11 mouse cellular contexts compared by ENCODE assay signal in the genomic region with DNA sequence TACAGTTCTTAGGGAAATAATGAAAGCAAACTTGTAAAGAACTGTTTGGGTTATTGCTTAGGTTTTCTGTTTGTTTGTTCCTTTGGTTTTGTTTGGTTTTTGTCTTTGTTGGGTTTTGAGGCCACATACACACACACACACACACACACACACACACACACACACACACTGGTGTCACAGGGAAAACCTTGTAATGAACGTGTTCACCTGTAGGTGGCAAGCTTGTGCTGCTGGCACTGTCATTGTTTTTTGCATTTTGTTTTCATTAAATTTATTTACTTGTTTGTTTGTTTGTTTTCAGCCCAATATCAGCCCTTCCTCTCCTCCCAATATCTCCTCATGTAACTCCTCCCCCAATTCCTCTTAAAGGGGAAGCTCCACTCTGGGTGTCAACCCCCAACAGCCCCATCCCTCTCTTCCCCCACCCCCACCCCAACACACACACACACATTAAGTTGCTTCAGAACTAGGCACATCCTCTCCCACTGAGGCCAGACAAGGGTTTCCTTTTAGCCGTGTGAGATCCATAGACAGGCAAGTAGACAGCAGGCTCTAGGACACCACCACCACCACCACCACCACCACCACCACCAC. TPM values are rescaled to one million over a fixed set of nuclear protein-coding genes. Genes with fewer than 3 reads are reported as not detected.
DNase-seq lines count a peak whose midpoint lies in the region; ATAC-seq lines count a peak whose summit lies in the region.
"Had no signal": no experiment of that assay in that cellular context is flagged by ENCODE, and none has a peak within 500 bp of the region (broad histone marks: within the 10 kb centered on the region; RNA-seq: fewer than 3 reads in every experiment).

No protein-coding gene starts in this region.

- no peak overlapping the region for H3K9ac ChIP-seq in forebrain, embryonic 12.5 days
- H3K9ac ChIP-seq in forebrain, embryonic 16.5 days (replicated peaks; ENCODE audit: low read depth, low read length), result no peak overlapping the region
- no peak overlapping the region for H3K9ac ChIP-seq in midbrain, embryonic 11.5 days (ENCODE audit: low read length)
- H3K9ac ChIP-seq in forebrain, embryonic 14.5 days (ENCODE audit: low read length), result no peak overlapping the region

- H3K27me3 ChIP-seq in forebrain, embryonic 12.5 days, result peaks cover 8% of the 10 kb centered on the region; the same call in 1 of the 2 replicates
- H3K27me3 ChIP-seq in forebrain, embryonic 16.5 days (replicated peaks; ENCODE audit: control insufficient read depth, insufficient read depth, low read length), result no peaks in the 10 kb centered on the region
- no peaks in the 10 kb centered on the region for H3K27me3 ChIP-seq in midbrain, embryonic 11.5 days (ENCODE audit: control insufficient read depth, insufficient read depth, low read length)
- peaks cover 24% of the 10 kb centered on the region for H3K27me3 ChIP-seq in midbrain, embryonic 10.5 days (ENCODE audit: low read depth, poor library complexity, severe bottlenecking)
- no peaks in the 10 kb centered on the region for H3K27me3 ChIP-seq in forebrain, embryonic 14.5 days (replicated peaks; ENCODE audit: control insufficient read depth, insufficient read depth, low read length)
- H3K27me3 ChIP-seq in splenic B cell, adult 2 months (ENCODE audit: control insufficient read depth, insufficient read depth, low read length, poor library complexity, severe bottlenecking), result no peaks in the 10 kb centered on the region

- no peak overlapping the region for H3K4me2 ChIP-seq in forebrain, embryonic 12.5 days
- no peak overlapping the region for H3K4me2 ChIP-seq in forebrain, embryonic 16.5 days (ENCODE audit: low read length)
- no peak overlapping the region for H3K4me2 ChIP-seq in midbrain, embryonic 11.5 days
- no peak overlapping the region for H3K4me2 ChIP-seq in forebrain, embryonic 14.5 days (ENCODE audit: low read length)

- no peaks in the 10 kb centered on the region for H3K4me1 ChIP-seq in forebrain, embryonic 12.5 days
- no peaks in the 10 kb centered on the region for H3K4me1 ChIP-seq in forebrain, embryonic 16.5 days (replicated peaks; ENCODE audit: control insufficient read depth, insufficient read depth, low read length)
- no peaks in the 10 kb centered on the region for H3K4me1 ChIP-seq in midbrain, embryonic 11.5 days (ENCODE audit: control insufficient read depth, insufficient read depth, low read length)
- no peaks in the 10 kb centered on the region for H3K4me1 ChIP-seq in midbrain, embryonic 10.5 days
- no peaks in the 10 kb centered on the region for H3K4me1 ChIP-seq in forebrain, embryonic 14.5 days (ENCODE audit: control insufficient read depth, insufficient read depth, low read length)

- H3K4me3 ChIP-seq in forebrain, embryonic 12.5 days (replicated peaks), result no peak overlapping the region
- H3K4me3 ChIP-seq in forebrain, embryonic 16.5 days (replicated peaks; ENCODE audit: low read length), result no peak overlapping the region
- no peak overlapping the region for H3K4me3 ChIP-seq in midbrain, embryonic 11.5 days (ENCODE audit: low read depth, low read length)
- no peak overlapping the region for H3K4me3 ChIP-seq in midbrain, embryonic 10.5 days
- H3K4me3 ChIP-seq in forebrain, embryonic 14.5 days (ENCODE audit: low read depth, low read length), result no peak overlapping the region

- ATAC-seq in forebrain, embryonic 12.5 days (ENCODE audit: low FRiP score), result peak; percentile 51; the same call in 1 of the 2 replicates
- no peak for ATAC-seq in forebrain, embryonic 16.5 days
- ATAC-seq in midbrain, embryonic 11.5 days (ENCODE audit: low FRiP score), result peak; percentile 70
- peak; percentile 57 for ATAC-seq in forebrain, embryonic 14.5 days
- no peak for ATAC-seq in activated CD4-positive, CD25-positive, alpha-beta regulatory T cell, adult 4 months

- H3K27ac ChIP-seq in forebrain, embryonic 12.5 days, result no peak overlapping the region
- H3K27ac ChIP-seq in forebrain, embryonic 16.5 days (ENCODE audit: low read length), result no peak overlapping the region
- no peak overlapping the region for H3K27ac ChIP-seq in midbrain, embryonic 11.5 days (ENCODE audit: low read depth, low read length)
- no peak overlapping the region for H3K27ac ChIP-seq in midbrain, embryonic 10.5 days (replicated peaks)
- no peak overlapping the region for H3K27ac ChIP-seq in forebrain, embryonic 14.5 days (ENCODE audit: low read depth, low read length)
- H3K27ac ChIP-seq: macrophage had no signal

- H3K9me3 ChIP-seq in forebrain, embryonic 12.5 days, result no peaks in the 10 kb centered on the region
- no peaks in the 10 kb centered on the region for H3K9me3 ChIP-seq in forebrain, embryonic 16.5 days (ENCODE audit: control insufficient read depth, low read length)
- no peaks in the 10 kb centered on the region for H3K9me3 ChIP-seq in midbrain, embryonic 11.5 days (ENCODE audit: control insufficient read depth, low read length)
- no peaks in the 10 kb centered on the region for H3K9me3 ChIP-seq in midbrain, embryonic 10.5 days (replicated peaks)
- H3K9me3 ChIP-seq in forebrain, embryonic 14.5 days (replicated peaks; ENCODE audit: control insufficient read depth, low read length), result no peaks in the 10 kb centered on the region

- DNase-seq in midbrain, embryonic 11.5 days (ENCODE audit: low spot score, missing footprints), result no peak
- DNase-seq in midbrain, embryonic 10.5 days (ENCODE audit: low spot score), result no peak
- peak; percentile 17 for DNase-seq in forebrain, embryonic 14.5 days (ENCODE audit: low spot score)
- peak; percentile 33 for DNase-seq in splenic B cell, adult 2 months (ENCODE audit: low read depth, low spot score)
- DNase-seq in layer of hippocampus, adult 18-20 months (ENCODE audit: low spot score in 2 of 2), result no peak
- DNase-seq: right cerebral cortex, postnatal 4 days had no signal

- H3K36me3 ChIP-seq in forebrain, embryonic 12.5 days (replicated peaks), result no peaks in the 10 kb centered on the region
- H3K36me3 ChIP-seq in forebrain, embryonic 16.5 days (ENCODE audit: control insufficient read depth, insufficient read depth), result no peaks in the 10 kb centered on the region
- no peaks in the 10 kb centered on the region for H3K36me3 ChIP-seq in midbrain, embryonic 11.5 days (ENCODE audit: control insufficient read depth, insufficient read depth, low read length)
- no peaks in the 10 kb centered on the region for H3K36me3 ChIP-seq in midbrain, embryonic 10.5 days
- no peaks in the 10 kb centered on the region for H3K36me3 ChIP-seq in forebrain, embryonic 14.5 days (ENCODE audit: control insufficient read depth, insufficient read depth, low read length)
- no peaks in the 10 kb centered on the region for H3K36me3 ChIP-seq in splenic B cell, adult 2 months (ENCODE audit: control insufficient read depth, insufficient read depth, low read length, poor library complexity, severe bottlenecking)

- 21% methylated on average over 2 of the region's 2 CpGs for WGBS in forebrain, embryonic 12.5 days
- WGBS in forebrain, embryonic 16.5 days, result 15% methylated on average over 2 of the region's 2 CpGs
- WGBS in midbrain, embryonic 11.5 days, result 13% methylated on average over 2 of the region's 2 CpGs
- 22% methylated on average over 2 of the region's 2 CpGs for WGBS in midbrain, embryonic 10.5 days
- WGBS in forebrain, embryonic 14.5 days, result 26% methylated on average over 2 of the region's 2 CpGs

RNA-seq across cellular contexts. Expression of a gene that starts 13.0 kb away (rescaled TPM):
- polyA plus RNA-seq in forebrain, embryonic 12.5 days (2016; fragmentation: Nextera tagmentation; extraction: Ambion mirVana), result 7.7 and 8.3 TPM in 2 replicates
- polyA plus RNA-seq in forebrain, embryonic 16.5 days (2015; fragmentation: Nextera tagmentation; extraction: Ambion mirVana), result 0.26 and 2.3 TPM in 2 replicates
- 7.9 and 8.7 TPM in 2 replicates for polyA plus RNA-seq in midbrain, embryonic 11.5 days (2014; fragmentation: Nextera tagmentation; extraction: Ambion mirVana)
- polyA plus RNA-seq in midbrain, embryonic 10.5 days (2016; fragmentation: Nextera tagmentation; extraction: Ambion mirVana), result 6.5 and 10.5 TPM in 2 replicates
- 1.5 and 1.8 TPM in 2 replicates for polyA plus RNA-seq in forebrain, embryonic 14.5 days (2014; fragmentation: Nextera tagmentation; extraction: Ambion mirVana)
- under 1 TPM in 1 of 2 experiments, not detected in 1; 0.08 TPM for polyA plus RNA-seq in activated CD4-positive, CD25-positive, alpha-beta regulatory T cell, adult 4 months (2017; shearing (Covaris generic))
- not detected for total RNA-seq in layer of hippocampus, adult 18-20 months (2021)
- total RNA-seq: hematopoietic stem cell, adult 5-6 weeks had no signal
- polyA plus RNA-seq: macrophage had no signal

Comparison
In these comparisons a context has a peak if more than half of its experiments do, and no peak if none do; other contexts are left out.
1. ATAC-seq: peak in forebrain, embryonic 12.5 days (single experiment), midbrain, embryonic 11.5 days (single experiment) and forebrain, embryonic 14.5 days (single experiment); none in forebrain, embryonic 16.5 days (single experiment) and activated CD4-positive, CD25-positive, alpha-beta regulatory T cell, adult 4 months (single experiment).
2. DNase-seq: peak in forebrain, embryonic 14.5 days (single experiment) and splenic B cell, adult 2 months (single experiment); none in midbrain, embryonic 11.5 days (single experiment), midbrain, embryonic 10.5 days (single experiment) and layer of hippocampus, adult 18-20 months (0 of 2).